Mouse (Mus musculus): ENCODE data around the gene Commd2. TPM values are rescaled to one million over a fixed set of nuclear protein-coding genes. Genes with fewer than 3 reads are reported as not detected.

Gene Commd2
- polyA plus RNA-seq, 1 experiment from 2014 or later = 96.0 TPM

DNA sequence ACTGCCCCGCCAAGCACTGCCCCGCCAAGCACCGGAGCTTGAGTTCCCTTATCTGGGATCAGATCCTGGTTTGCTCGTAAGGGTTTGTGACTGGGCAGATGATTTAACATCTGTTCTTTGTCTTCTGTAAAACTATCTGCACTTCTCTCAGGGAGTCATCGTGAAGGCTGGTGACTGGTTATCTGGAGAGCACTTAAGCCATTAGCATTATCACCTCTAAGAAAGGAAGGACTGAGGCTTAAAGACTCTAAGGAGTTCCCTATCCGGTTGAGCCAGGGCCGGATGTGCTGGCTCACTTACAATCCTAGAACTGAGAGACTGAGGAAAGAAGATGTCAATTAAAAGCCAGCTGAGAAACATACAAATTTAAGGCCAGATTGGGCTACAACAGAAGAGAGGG lies 39.7 kb downstream of the Commd2 start:
- H3K36me3 ChIP-seq = no peaks in the 10 kb centered on the region
- no peak overlapping the region for H3K4me2 ChIP-seq (replicated peaks)
- H3K9me3 ChIP-seq = no peaks in the 10 kb centered on the region
- H3K27ac ChIP-seq = no peak overlapping the region
- WGBS = 74% methylated on average over 7 of the region's 7 CpGs
- H3K27me3 ChIP-seq (replicated peaks) = no peaks in the 10 kb centered on the region
- no peaks in the 10 kb centered on the region for H3K4me1 ChIP-seq
- H3K9ac ChIP-seq = no peak overlapping the region
- ATAC-seq (ENCODE audit: low FRiP score, low read depth) = no peak
- H3K4me3 ChIP-seq = no peak overlapping the region

DNA sequence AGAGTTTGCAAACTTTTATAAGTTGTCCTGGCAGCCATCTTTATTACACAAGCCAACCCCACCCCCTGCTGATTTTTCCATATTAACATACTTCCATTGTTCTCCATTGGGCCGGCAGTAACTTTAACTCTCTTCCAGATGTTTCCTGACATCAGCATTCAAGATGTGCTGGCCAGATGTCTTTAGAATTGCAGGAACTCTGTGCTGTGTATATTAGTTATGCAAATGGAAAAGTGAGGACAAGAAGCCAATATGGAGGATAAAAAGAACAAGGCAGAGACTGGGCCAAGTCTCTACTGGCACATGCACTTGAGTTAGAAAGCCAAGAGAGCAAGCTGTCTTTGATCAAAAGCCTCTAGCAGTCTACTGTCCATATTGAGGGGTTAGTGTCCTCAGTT lies 46.9 kb downstream of the Commd2 start:
- Histone ChIP-seq H3K4me2 (replicated peaks) (no peak overlapping the region), H3K9me3 (no peaks in the 10 kb centered on the region), H3K36me3 (no peaks in the 10 kb centered on the region), H3K4me1 (no peaks in the 10 kb centered on the region), H3K9ac (no peak overlapping the region), H3K27me3 (replicated peaks) (no peaks in the 10 kb centered on the region), H3K4me3 (no peak overlapping the region), H3K27ac (no peak overlapping the region)
- ATAC-seq (ENCODE audit: low FRiP score, low read depth) = no peak
- 51% methylated on average over 1 of the region's 1 CpGs for WGBS

- Histone ChIP-seq H3K4me3 (no peak overlapping the region), H3K27ac (no peak overlapping the region), H3K4me1 (no peaks in the 10 kb centered on the region), H3K27me3 (replicated peaks) (no peaks in the 10 kb centered on the region), H3K9me3 (no peaks in the 10 kb centered on the region), H3K4me2 (replicated peaks) (no peak overlapping the region), H3K36me3 (no peaks in the 10 kb centered on the region), H3K9ac (no peak overlapping the region)
- ATAC-seq (ENCODE audit: low FRiP score, low read depth) = no peak
- WGBS = 70% methylated on average over 5 of the region's 5 CpGs
These were observed 47.5 kb downstream of the Commd2 start for GRCm38 (mm10) chr3:57603891-57604617.

GRCm38 (mm10) chr3:57602610-57603009 lies 48.9 kb downstream of the Commd2 start:
- no peaks in the 10 kb centered on the region for H3K36me3 ChIP-seq
- H3K27ac ChIP-seq = no peak overlapping the region
- 92% methylated on average over 4 of the region's 4 CpGs for WGBS
- no peak for ATAC-seq (ENCODE audit: low FRiP score, low read depth)
- H3K9ac ChIP-seq = no peak overlapping the region
- H3K9me3 ChIP-seq = no peaks in the 10 kb centered on the region
- no peak overlapping the region for H3K4me3 ChIP-seq
- no peak overlapping the region for H3K4me2 ChIP-seq (replicated peaks)
- H3K4me1 ChIP-seq = no peaks in the 10 kb centered on the region
- H3K27me3 ChIP-seq (replicated peaks) = no peaks in the 10 kb centered on the region

- Histone ChIP-seq H3K27me3 (replicated peaks) (no peaks in the 10 kb centered on the region), H3K9ac (no peak overlapping the region), H3K4me3 (no peak overlapping the region), H3K4me1 (no peaks in the 10 kb centered on the region), H3K9me3 (no peaks in the 10 kb centered on the region), H3K27ac (no peak overlapping the region), H3K36me3 (no peaks in the 10 kb centered on the region), H3K4me2 (replicated peaks) (no peak overlapping the region)
- ATAC-seq (ENCODE audit: low FRiP score, low read depth) = no peak
- 77% methylated on average over 7 of the region's 7 CpGs for WGBS
These were observed 54.9 kb downstream of the Commd2 start for GRCm38 (mm10) chr3:57596566-57596965.

GRCm38 (mm10) chr3:57595506-57595905 lies 56.0 kb downstream of the Commd2 start:
- ATAC-seq (ENCODE audit: low FRiP score, low read depth) = no peak
- H3K36me3 ChIP-seq = no peaks in the 10 kb centered on the region
- no peak overlapping the region for H3K9ac ChIP-seq
- no peaks in the 10 kb centered on the region for H3K27me3 ChIP-seq (replicated peaks)
- H3K27ac ChIP-seq = no peak overlapping the region
- H3K4me2 ChIP-seq (replicated peaks) = no peak overlapping the region
- H3K4me3 ChIP-seq = no peak overlapping the region
- H3K9me3 ChIP-seq = no peaks in the 10 kb centered on the region
- no peaks in the 10 kb centered on the region for H3K4me1 ChIP-seq

Small RNAs within 50 kb of the gene (microRNA-seq; reads per million reads assigned to microRNA genes)
- not detected for gene Mir6377

Other genes with a start within 250 kb of the Commd2 start
- gene Tm4sf4, start 226.4 kb downstream of the Commd2 start, polyA plus RNA-seq (2016; fragmentation: Nextera tagmentation; extraction: Ambion mirVana) = 0.56 TPM in 1 of 2 replicates, not detected in the other
- 11.0 and 12.9 TPM in 2 replicates for gene Wwtr1, start 75.8 kb downstream of the Commd2 start, polyA plus RNA-seq (2016; fragmentation: Nextera tagmentation; extraction: Ambion mirVana)
- 0.09 TPM in 1 of 2 replicates, not detected in the other for gene Ankub1, start 41.1 kb upstream of the Commd2 start, polyA plus RNA-seq (2016; fragmentation: Nextera tagmentation; extraction: Ambion mirVana)
- 55.0 and 57.6 TPM in 2 replicates for gene Rnf13, start 84.3 kb upstream of the Commd2 start, polyA plus RNA-seq (2016; fragmentation: Nextera tagmentation; extraction: Ambion mirVana)
- 363 and 374 TPM in 2 replicates for gene Pfn2, start 196.4 kb upstream of the Commd2 start, polyA plus RNA-seq (2016; fragmentation: Nextera tagmentation; extraction: Ambion mirVana)

Measured in neural tube, embryonic 12.5 days (tissue).